Mouse (Mus musculus) brain, embryonic 14.5 days (tissue): ENCODE results near the gene Eef1akmt2.

Experiments
- CTCF ChIP-seq: fragments of 200-500 bp; IDR thresholded peaks from 2 replicates; pipeline ENCODE4 v1.5.1; 2012; ENCODE audit warnings: inconsistent platforms, mild to moderate bottlenecking, moderate library complexity, borderline replicate concordance; ENCODE audit not compliant: insufficient read depth, insufficient read length; ENCODE audit errors: extremely low read depth
- POLR2A ChIP-seq: fragments of 200-500 bp; IDR thresholded peaks from 2 replicates; pipeline ENCODE4 v1.6.1; 2012; ENCODE audit warnings: mild to moderate bottlenecking, inconsistent platforms, borderline replicate concordance; ENCODE audit not compliant: poor library complexity, insufficient read depth, insufficient read length, severe bottlenecking; ENCODE audit errors: extremely low read depth

DNA sequence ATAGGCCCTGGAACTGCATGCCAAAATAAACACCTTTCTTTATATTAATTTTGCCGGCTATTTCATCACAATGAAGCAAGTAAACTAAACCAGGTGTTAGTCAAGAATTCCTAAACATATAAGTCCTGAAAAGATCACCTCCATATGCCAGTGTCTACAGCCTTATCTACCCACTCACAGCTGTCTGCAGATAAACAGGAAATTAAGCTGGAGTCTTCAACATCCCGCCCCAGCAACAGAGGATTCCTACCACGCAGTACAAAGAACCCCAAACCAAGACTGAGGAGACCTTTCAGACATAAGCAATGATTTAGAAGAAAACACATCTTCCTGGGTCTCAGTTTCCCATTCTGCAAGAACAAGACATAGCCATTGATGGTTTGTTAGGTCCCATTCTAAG, 35.6 kb upstream of the Eef1akmt2 start:
- TF ChIP-seq POLR2A (no peak), CTCF (no peak)
